ENCODE assay signal across 10 mouse cellular contexts in the genomic region with DNA sequence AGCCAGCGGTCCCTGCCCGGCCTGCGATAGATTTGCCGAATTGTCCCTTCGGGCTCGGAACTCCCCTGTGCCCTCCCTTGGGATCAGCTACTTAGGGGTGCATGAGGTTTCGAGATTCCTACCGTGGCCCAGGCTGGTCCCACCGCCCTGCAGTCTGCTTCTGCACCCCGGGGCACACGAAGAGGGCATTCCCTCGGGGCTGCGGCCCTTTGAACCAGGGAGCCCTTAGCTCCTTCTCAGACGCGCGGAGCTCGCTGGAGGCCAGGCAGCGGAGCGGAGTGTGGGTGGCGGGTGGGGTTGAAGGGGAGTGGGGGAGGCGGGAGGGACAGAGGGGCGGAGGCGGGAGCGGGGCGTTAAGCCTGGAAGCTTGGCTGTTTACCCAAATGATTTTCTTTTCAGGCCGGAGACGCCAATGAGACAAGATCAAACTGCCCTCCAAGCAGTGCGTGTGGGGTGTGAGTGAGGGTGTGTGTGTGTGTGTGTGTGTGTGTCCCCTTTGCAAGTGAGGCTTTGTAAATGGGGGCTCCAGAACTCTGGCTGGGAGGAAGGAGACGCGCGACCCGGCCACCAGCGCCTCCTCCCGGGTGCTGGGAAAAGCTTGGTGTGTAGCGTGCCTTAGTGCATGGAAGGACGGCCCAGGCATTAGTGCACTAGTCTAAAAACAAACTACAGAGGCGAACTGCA. TPM values are rescaled to one million over a fixed set of nuclear protein-coding genes. Genes with fewer than 3 reads are reported as not detected.
A peak's percentile ranks its signal among the peaks of the same experiment; 100 is the strongest.
DNase-seq lines count a peak whose midpoint lies in the region; ATAC-seq and TF ChIP-seq lines count a peak whose summit lies in the region.
"Had no signal": no experiment of that assay in that cellular context is flagged by ENCODE, and none has a peak within 500 bp of the region (broad histone marks: within the 10 kb centered on the region; RNA-seq: fewer than 3 reads in every experiment).

No protein-coding gene starts in this region.

- peaks cover 23% of the 10 kb centered on the region for H3K36me3 ChIP-seq in lung, embryonic 14.5 days (ENCODE audit: insufficient read depth)
- H3K36me3 ChIP-seq in heart, embryonic 16.5 days (ENCODE audit: control insufficient read depth, insufficient read depth) = no peaks in the 10 kb centered on the region
- H3K36me3 ChIP-seq in limb, embryonic 15.5 days = no peaks in the 10 kb centered on the region

- peak; percentile 58 for ATAC-seq in lung, embryonic 14.5 days (ENCODE audit: insufficient read depth)
- no peak; the same call in 1 of the 2 replicates for ATAC-seq in heart, embryonic 16.5 days (replicated peaks; ENCODE audit: extremely low read depth, insufficient read depth, low FRiP score)
- ATAC-seq in limb, embryonic 15.5 days (ENCODE audit: insufficient number of reproducible peaks, low FRiP score, low TSS enrichment, low read depth) = no peak
- ATAC-seq in activated CD4-positive, CD25-positive, alpha-beta regulatory T cell, adult 4 months = no peak
- ATAC-seq: Patski had no signal

- H3K27ac ChIP-seq in lung, embryonic 14.5 days (ENCODE audit: low read depth) = no peak overlapping the region
- H3K27ac ChIP-seq in heart, embryonic 16.5 days (ENCODE audit: low read length) = no peak overlapping the region
- H3K27ac ChIP-seq in limb, embryonic 15.5 days = no peak overlapping the region

- WGBS in lung, embryonic 14.5 days = 7% methylated on average over 37 of the region's 37 CpGs
- 6% methylated on average over 37 of the region's 37 CpGs for WGBS in heart, embryonic 16.5 days
- WGBS in limb, embryonic 15.5 days = 8% methylated on average over 37 of the region's 37 CpGs

- H3K9me3 ChIP-seq in lung, embryonic 14.5 days (ENCODE audit: low read depth, low read length) = no peaks in the 10 kb centered on the region
- H3K9me3 ChIP-seq in heart, embryonic 16.5 days (replicated peaks; ENCODE audit: control insufficient read depth, low read length) = no peaks in the 10 kb centered on the region
- H3K9me3 ChIP-seq in limb, embryonic 15.5 days = no peaks in the 10 kb centered on the region

- peak; percentile 68 for DNase-seq in lung, embryonic 14.5 days
- DNase-seq in lung, postnatal 25 days (ENCODE audit: low spot score) = no peak
- DNase-seq in ovary, postnatal 36 days (ENCODE audit: low spot score) = peak; percentile 52
- DNase-seq in urinary bladder, postnatal 10 days (ENCODE audit: low spot score) = no peak
- no peak for DNase-seq in gastrocnemius, adult 18-20 months (ENCODE audit: low spot score)

- peak overlapping the region; percentile 26 for H3K4me3 ChIP-seq in lung, embryonic 14.5 days (ENCODE audit: low read depth, low read length)
- peak overlapping the region; percentile 27 for H3K4me3 ChIP-seq in heart, embryonic 16.5 days (ENCODE audit: low read length)
- peak overlapping the region; percentile 5 for H3K4me3 ChIP-seq in limb, embryonic 15.5 days

- H3K4me1 ChIP-seq in lung, embryonic 14.5 days (ENCODE audit: insufficient read depth) = no peaks in the 10 kb centered on the region
- peaks cover 3% of the 10 kb centered on the region; the same call in 1 of the 2 replicates for H3K4me1 ChIP-seq in heart, embryonic 16.5 days (ENCODE audit: control insufficient read depth, insufficient read depth, low read length)
- H3K4me1 ChIP-seq in limb, embryonic 15.5 days = peaks cover 11% of the 10 kb centered on the region

- peak; percentile 48 for TF ChIP-seq CTCF in lung, embryonic 14.5 days (IDR thresholded peaks at IDR 0.05; ENCODE audit: low read depth)

- peak overlapping the region; percentile 63 for H3K4me2 ChIP-seq in lung, embryonic 14.5 days
- peak overlapping the region; percentile 43 for H3K4me2 ChIP-seq in heart, embryonic 16.5 days (ENCODE audit: low read depth, low read length)
- H3K4me2 ChIP-seq in limb, embryonic 15.5 days = peak overlapping the region; percentile 33

- peak overlapping the region; percentile 42; the same call in 1 of the 2 replicates for H3K9ac ChIP-seq in lung, embryonic 14.5 days
- H3K9ac ChIP-seq in heart, embryonic 16.5 days (ENCODE audit: low read length) = no peak overlapping the region
- H3K9ac ChIP-seq in limb, embryonic 15.5 days = no peak overlapping the region

- peaks cover 22% of the 10 kb centered on the region; the same call in 1 of the 2 replicates for H3K27me3 ChIP-seq in lung, embryonic 14.5 days (ENCODE audit: insufficient read depth, low read length)
- H3K27me3 ChIP-seq in heart, embryonic 16.5 days (ENCODE audit: control insufficient read depth, insufficient read depth, low read length) = peaks cover 82% of the 10 kb centered on the region
- H3K27me3 ChIP-seq in limb, embryonic 15.5 days = peaks cover 78% of the 10 kb centered on the region
- H3K27me3 ChIP-seq: Patski had no signal

RNA-seq across cellular contexts. Expression of a gene that starts 28.8 kb away (rescaled TPM):
- polyA plus RNA-seq in lung, embryonic 14.5 days (2014; fragmentation: Nextera tagmentation; extraction: Ambion mirVana) = 142 and 146 TPM in 2 replicates
- polyA plus RNA-seq in heart, embryonic 16.5 days (2015; fragmentation: Nextera tagmentation; extraction: Ambion mirVana) = 15.4 and 20.0 TPM in 2 replicates
- 28.0 and 34.7 TPM in 2 replicates for polyA plus RNA-seq in limb, embryonic 15.5 days (2015; fragmentation: Nextera tagmentation; extraction: Ambion mirVana)
- 10 to 100 TPM; 18.6 to 25.1 TPM for total RNA-seq in gastrocnemius, adult 18-20 months (2021)
- polyA plus RNA-seq in activated CD4-positive, CD25-positive, alpha-beta regulatory T cell, adult 4 months (2017; shearing (Covaris generic)) = not detected
- total RNA-seq: hematopoietic stem cell, adult 5-6 weeks had no signal

Comparison
In these comparisons a context has a peak if more than half of its experiments do, and no peak if none do; other contexts are left out.
1. DNase-seq: peak in lung, embryonic 14.5 days (single experiment) and ovary, postnatal 36 days (single experiment); none in lung, postnatal 25 days (single experiment), urinary bladder, postnatal 10 days (single experiment) and gastrocnemius, adult 18-20 months (single experiment).
2. RNA of a gene that starts 28.8 kb away (polyA plus RNA-seq): 142 to 146 TPM in lung, embryonic 14.5 days, 28.0 to 34.7 TPM in limb, embryonic 15.5 days and 15.4 to 20.0 TPM in heart, embryonic 16.5 days; not detected in activated CD4-positive, CD25-positive, alpha-beta regulatory T cell, adult 4 months; every median in the first group is over 10 times any median in the second.
3. Peak in every context shown above with its lines, with median percentiles within 50 percentile points of each other: H3K4me2 ChIP-seq and H3K4me3 ChIP-seq.